Mouse (Mus musculus) liver, embryonic 11.5 days (tissue): ENCODE measurements around the gene Kank3. TPM values are rescaled to one million over a fixed set of nuclear protein-coding genes. Genes with fewer than 3 reads are reported as not detected.

Experiments used
- ATAC-seq: fragments of 200-750 bp; cut with Nextera tagmentation; replicated peaks from 2 replicates; pipeline ENCODE4 v1.8.0; 2017; ENCODE audit warnings: moderate number of reproducible peaks, mild to moderate bottlenecking, moderate TSS enrichment, moderate library complexity; ENCODE audit not compliant: low FRiP score
- DNase-seq: peaks from one replicate; pipeline ENCODE4 v3.0.0-alpha.2; 2017; ENCODE audit warnings: low spot score
- H3K27ac ChIP-seq: fragments of 300-500 bp; sonication (generic); 2 replicates; pipeline ENCODE4 v1.5.1; 2014; ENCODE audit warnings: mild to moderate bottlenecking, low read depth, low read length, control low read depth
- H3K27me3 ChIP-seq: fragments of 300-500 bp; sonication (generic); replicated peaks from 2 replicates; pipeline ENCODE4 v1.6.1; 2014; ENCODE audit warnings: low read length, mixed read lengths; ENCODE audit not compliant: control insufficient read depth, insufficient read depth
- H3K36me3 ChIP-seq: fragments of 300-500 bp; sonication (generic); 2 replicates; pipeline ENCODE4 v1.6.1; 2014; ENCODE audit warnings: mild to moderate bottlenecking, low read length, moderate library complexity, mixed read lengths; ENCODE audit not compliant: control insufficient read depth, insufficient read depth
- H3K4me1 ChIP-seq: fragments of 300-500 bp; sonication (generic); replicated peaks from 2 replicates; pipeline ENCODE4 v1.6.1; 2014; ENCODE audit warnings: low read length, mixed read lengths; ENCODE audit not compliant: control insufficient read depth, insufficient read depth
- H3K4me2 ChIP-seq: fragments of 300-500 bp; sonication (generic); 2 replicates; pipeline ENCODE4 v1.6.1; 2014; ENCODE audit warnings: mild to moderate bottlenecking, control low read depth, moderate library complexity
- H3K4me3 ChIP-seq: fragments of 300-500 bp; sonication (generic); 2 replicates; pipeline ENCODE4 v1.5.1; 2014; ENCODE audit warnings: low read depth, low read length, control low read depth
- H3K9ac ChIP-seq: fragments of 300-500 bp; sonication (generic); 2 replicates; pipeline ENCODE4 v1.6.1; 2014; ENCODE audit warnings: low read depth, low read length, control low read depth
- H3K9me3 ChIP-seq: fragments of 300-500 bp; sonication (generic); 2 replicates; pipeline ENCODE4 v1.6.1; 2016; ENCODE audit warnings: low read length, inconsistent platforms, mixed read lengths; ENCODE audit not compliant: control insufficient read depth
- WGBS: fragments of 180-500 bp; shearing (Covaris S2); extraction: QIAGEN DNeasy Blood & Tissue Kit; methylation state at CpG from one replicate; pipeline ENCODE4 v1.1.7; 2014; 5-methylcytosine and 5-hydroxymethylcytosine counted together
- polyA plus RNA-seq: library from polyadenylated mRNA; unstranded; fragments of >200 nt; fragmentation: Nextera tagmentation; extraction: Ambion mirVana; gene quantifications from 2 replicates; pipeline ENCODE4 v1.2.1, GENCODE M21; 2014

Gene Kank3
- polyA plus RNA-seq, 1 experiment from 2014 or later: 23.4 TPM

DNA sequence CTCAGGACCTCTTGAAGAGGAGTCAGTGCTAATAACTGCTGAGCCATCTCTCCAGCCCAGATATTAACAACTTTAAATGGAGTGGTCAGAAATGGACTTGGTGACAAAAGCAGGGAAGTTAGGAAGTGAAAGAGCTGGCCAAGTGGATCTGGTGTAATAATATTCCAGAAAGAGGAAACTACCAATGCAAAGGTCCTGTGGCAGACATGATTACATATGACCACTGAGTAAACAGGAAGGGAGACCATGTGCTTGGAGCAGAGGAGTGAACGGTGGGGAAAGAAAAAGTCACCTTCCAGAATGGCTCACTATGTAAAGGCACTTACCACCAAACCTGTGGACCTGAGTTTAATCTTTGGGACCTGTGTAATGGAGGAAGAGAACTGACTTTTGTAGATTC lies 11.0 kb upstream of the Kank3 start:
- no peak overlapping the region for H3K4me3 ChIP-seq
- no peak overlapping the region for H3K27ac ChIP-seq
- H3K9ac ChIP-seq: no peak overlapping the region
- H3K36me3 ChIP-seq: no peaks in the 10 kb centered on the region
- no peak overlapping the region for H3K4me2 ChIP-seq
- no peak for DNase-seq
- no peak for ATAC-seq
- WGBS: 35% methylated on average over 1 of the region's 1 CpGs
- no peaks in the 10 kb centered on the region for H3K27me3 ChIP-seq
- H3K9me3 ChIP-seq: no peaks in the 10 kb centered on the region
- no peaks in the 10 kb centered on the region for H3K4me1 ChIP-seq

DNA sequence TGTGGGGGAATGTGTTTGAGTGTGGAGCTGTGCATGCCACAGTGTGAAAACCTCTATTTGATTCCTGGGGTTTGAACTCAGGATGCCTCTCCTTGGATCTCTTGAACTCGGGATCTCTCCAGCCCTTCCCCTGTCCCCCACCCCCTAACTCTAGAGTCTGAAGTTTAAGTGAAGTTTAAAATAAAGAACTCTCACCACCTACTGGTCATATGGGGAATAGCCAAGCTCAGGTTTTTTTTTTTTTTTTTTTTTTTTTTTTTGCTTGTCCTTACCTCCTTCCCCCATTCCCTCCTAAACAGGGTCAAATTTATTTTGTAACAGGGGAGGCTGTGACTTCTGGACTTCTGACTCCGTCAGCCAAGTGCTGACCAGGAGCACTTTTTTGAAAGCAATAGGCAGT lies 8.1 kb upstream of the Kank3 start:
- WGBS: 2% methylated on average over 2 of the region's 2 CpGs

DNA sequence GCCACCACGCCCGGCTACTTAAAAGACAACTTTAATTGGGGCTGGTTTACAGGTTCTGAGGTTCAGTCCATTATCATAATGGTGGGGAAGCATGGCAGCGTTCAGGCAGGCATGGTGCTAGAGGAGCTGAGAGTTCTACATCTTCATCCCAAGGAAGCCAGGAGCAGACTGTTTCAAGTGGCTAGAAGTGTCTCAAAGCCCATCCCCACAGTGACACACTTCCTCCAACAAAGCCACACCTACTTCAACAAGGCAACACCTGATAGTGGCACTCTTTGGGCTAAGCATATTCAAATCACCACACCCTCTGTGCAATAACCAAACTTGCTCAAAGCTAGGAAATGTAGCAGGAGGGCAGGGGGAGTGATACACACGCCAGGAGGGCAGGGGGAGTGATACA lies 6.1 kb upstream of the Kank3 start:
- Histone ChIP-seq H3K4me3 (no peak overlapping the region), H3K36me3 (no peaks in the 10 kb centered on the region), H3K9ac (0 out of 2 replicates have a peak overlapping the region, but pooled peaks have one; percentile 3), H3K9me3 (no peaks in the 10 kb centered on the region), H3K4me1 (peaks cover 3% of the 10 kb centered on the region; the same call in 1 of the 2 replicates), H3K4me2 (no peak overlapping the region), H3K27ac (no peak overlapping the region), H3K27me3 (no peaks in the 10 kb centered on the region)
- peak; percentile 52; the same call in 1 of the 2 replicates for ATAC-seq
- WGBS: 56% methylated on average over 4 of the region's 4 CpGs
- DNase-seq: no peak

More for the DNA sequence above, 8.1 kb upstream of the Kank3 start:
- Histone ChIP-seq H3K4me1 (no peaks in the 10 kb centered on the region), H3K4me2 (no peak overlapping the region), H3K9ac (no peak overlapping the region), H3K9me3 (no peaks in the 10 kb centered on the region), H3K4me3 (no peak overlapping the region), H3K36me3 (no peaks in the 10 kb centered on the region), H3K27me3 (no peaks in the 10 kb centered on the region), H3K27ac (no peak overlapping the region)
- ATAC-seq (no peak), DNase-seq (no peak)

DNA sequence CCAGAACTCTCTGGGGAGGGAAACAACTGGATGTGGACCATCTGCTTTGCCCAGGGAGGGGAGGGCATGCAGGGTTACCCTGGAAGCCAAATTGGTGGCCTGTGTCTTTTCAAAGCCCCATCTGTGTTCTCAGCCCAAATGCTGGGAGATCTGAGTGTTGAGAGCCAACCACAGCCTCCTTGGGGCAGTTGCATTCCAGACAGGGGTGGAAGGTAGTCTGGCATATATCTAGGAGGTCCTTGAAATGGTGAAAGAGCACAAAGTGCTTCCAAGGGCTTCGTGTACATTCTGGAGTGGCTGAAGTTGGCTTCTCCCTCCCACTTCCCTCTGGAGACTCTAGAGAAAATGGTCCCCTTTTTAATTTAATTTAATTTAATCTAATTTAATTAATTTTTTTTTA lies 5.6 kb upstream of the Kank3 start:
- no peak for DNase-seq
- 44% methylated on average over 1 of the region's 1 CpGs for WGBS
- no peak overlapping the region for H3K4me3 ChIP-seq

DNA sequence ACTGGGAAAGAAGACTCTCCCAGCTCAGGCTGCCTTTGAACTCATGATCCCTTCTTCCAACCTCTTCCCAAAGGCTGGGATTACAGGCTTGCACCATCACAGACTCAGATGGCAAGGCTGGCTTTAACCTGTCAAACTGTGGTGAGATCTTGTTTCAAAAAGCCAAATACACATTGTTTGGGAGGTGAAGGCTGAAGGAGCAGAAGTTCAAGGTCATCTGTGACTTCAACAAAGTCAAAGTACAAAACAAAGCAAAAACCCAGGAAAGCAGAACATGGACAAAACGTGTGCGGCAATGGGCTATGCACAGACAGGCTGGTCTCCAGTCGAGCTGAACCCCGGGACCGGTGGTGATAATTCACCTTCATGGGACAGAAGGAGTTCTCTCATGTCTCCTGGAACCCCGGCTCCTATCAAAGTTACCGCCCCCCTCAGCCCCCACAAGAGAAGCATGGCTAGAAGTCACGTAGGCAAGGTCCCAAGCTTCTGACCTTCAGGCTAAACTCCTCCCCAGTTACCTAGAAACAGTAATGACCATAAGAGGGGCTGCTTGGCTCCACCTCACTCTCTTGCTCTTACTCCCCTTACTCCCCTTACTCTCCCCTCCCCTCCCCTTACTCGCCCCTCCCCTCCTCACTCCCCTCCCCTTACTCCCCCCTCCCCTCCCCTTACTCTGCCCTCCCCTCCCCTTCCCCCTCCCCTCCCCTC lies 3.0 kb upstream of the Kank3 start:
- Histone ChIP-seq H3K4me2 (no peak overlapping the region), H3K9me3 (no peaks in the 10 kb centered on the region), H3K36me3 (no peaks in the 10 kb centered on the region), H3K4me3 (no peak overlapping the region), H3K27ac (no peak overlapping the region), H3K27me3 (no peaks in the 10 kb centered on the region), H3K9ac (no peak overlapping the region), H3K4me1 (peaks cover 10% of the 10 kb centered on the region; the same call in 1 of the 2 replicates)
- ATAC-seq (no peak), DNase-seq (no peak)
- WGBS: 39% methylated on average over 9 of the region's 9 CpGs

More for the DNA sequence above, 5.6 kb upstream of the Kank3 start:
- Histone ChIP-seq H3K4me1 (peaks cover 3% of the 10 kb centered on the region; the same call in 1 of the 2 replicates), H3K9ac (0 out of 2 replicates have a peak overlapping the region, but pooled peaks have one; percentile 3), H3K9me3 (no peaks in the 10 kb centered on the region), H3K36me3 (no peaks in the 10 kb centered on the region), H3K27ac (no peak overlapping the region), H3K27me3 (no peaks in the 10 kb centered on the region), H3K4me2 (no peak overlapping the region)
- ATAC-seq: no peak

DNA sequence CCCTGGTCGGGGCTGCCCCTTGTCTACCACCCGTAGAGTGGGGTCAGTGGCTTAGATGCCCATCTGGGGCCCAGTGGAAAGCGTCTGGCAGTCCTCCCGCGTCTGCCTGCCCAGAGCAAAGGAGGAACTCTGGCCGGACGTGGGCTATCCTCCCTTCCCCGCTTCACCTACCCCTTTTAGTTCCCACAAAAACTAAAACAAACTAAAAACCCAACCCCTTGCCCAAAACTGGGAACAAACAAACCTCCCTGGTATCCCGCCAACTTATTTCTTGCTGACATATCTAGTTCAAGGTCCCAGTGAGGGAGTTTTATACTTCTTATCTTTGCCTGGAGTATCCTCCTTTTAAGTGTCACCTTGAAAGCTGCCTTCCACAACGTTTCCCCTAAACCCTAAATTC lies 2.1 kb upstream of the Kank3 start:
- H3K36me3 ChIP-seq: no peaks in the 10 kb centered on the region
- peak overlapping the region; percentile 27 for H3K4me2 ChIP-seq
- ATAC-seq: no peak
- no peaks in the 10 kb centered on the region for H3K27me3 ChIP-seq
- no peak for DNase-seq
- no peaks in the 10 kb centered on the region for H3K9me3 ChIP-seq
- 28% methylated on average over 10 of the region's 10 CpGs for WGBS
- H3K4me1 ChIP-seq: peaks cover 10% of the 10 kb centered on the region; the same call in 1 of the 2 replicates
- no peak overlapping the region for H3K9ac ChIP-seq
- H3K27ac ChIP-seq: no peak overlapping the region
- H3K4me3 ChIP-seq: no peak overlapping the region

DNA sequence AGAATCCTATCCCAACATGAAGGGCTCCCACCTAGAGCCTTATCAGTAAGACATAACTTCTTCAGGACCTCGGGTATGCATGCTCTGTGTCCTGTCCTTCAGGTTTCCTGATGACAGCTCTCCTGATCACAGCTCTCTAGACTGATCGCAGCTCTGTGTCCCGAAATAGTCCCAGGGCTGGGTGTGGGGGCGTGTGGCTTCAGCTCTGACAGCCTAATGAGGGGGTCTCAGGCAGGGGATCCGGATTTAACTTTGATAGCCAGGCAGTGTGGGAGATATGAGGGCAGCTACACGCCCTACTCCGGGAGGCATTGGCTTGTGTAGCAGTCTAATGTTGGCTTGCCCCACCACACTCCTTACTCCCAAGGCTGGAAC lies 810 bp downstream of the Kank3 start:
- H3K4me2 ChIP-seq: peak overlapping the region; percentile 99
- peak overlapping the region; percentile 69 for H3K4me3 ChIP-seq
- WGBS: 8% methylated on average over 7 of the region's 7 CpGs
- no peak for DNase-seq
- no peaks in the 10 kb centered on the region for H3K36me3 ChIP-seq
- no peak overlapping the region for H3K27ac ChIP-seq
- H3K9ac ChIP-seq: peak overlapping the region; percentile 38; the same call in 1 of the 2 replicates
- ATAC-seq: peak; percentile 2; the same call in 1 of the 2 replicates
- no peaks in the 10 kb centered on the region for H3K9me3 ChIP-seq
- peaks cover 10% of the 10 kb centered on the region; the same call in 1 of the 2 replicates for H3K4me1 ChIP-seq
- H3K27me3 ChIP-seq: no peaks in the 10 kb centered on the region

DNA sequence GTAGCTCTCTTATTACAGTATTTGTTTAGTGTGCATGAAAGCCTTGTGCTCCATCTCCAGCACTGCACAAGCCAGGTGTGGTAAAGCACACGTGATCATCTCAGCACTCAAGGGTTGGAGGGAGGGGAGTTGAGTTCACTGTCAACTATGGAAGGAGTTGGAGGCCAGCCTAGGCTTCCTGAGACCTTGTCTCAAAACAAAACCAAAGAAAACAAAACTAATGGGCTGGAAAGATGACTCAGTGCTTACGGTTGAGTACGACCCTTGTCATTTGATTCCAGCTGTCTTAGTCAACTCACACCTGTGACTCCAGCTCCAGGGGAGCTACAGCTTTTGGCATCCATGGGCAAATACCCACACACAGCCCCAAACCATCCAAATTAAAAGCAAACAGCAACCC lies 2.2 kb downstream of the Kank3 start:
- Histone ChIP-seq H3K36me3 (no peaks in the 10 kb centered on the region), H3K9ac (no peak overlapping the region), H3K4me3 (no peak overlapping the region), H3K27ac (no peak overlapping the region), H3K4me2 (no peak overlapping the region), H3K27me3 (no peaks in the 10 kb centered on the region), H3K4me1 (peaks cover 14% of the 10 kb centered on the region; the same call in 1 of the 2 replicates), H3K9me3 (no peaks in the 10 kb centered on the region)
- 47% methylated on average over 3 of the region's 3 CpGs for WGBS
- ATAC-seq (no peak), DNase-seq (no peak)

DNA sequence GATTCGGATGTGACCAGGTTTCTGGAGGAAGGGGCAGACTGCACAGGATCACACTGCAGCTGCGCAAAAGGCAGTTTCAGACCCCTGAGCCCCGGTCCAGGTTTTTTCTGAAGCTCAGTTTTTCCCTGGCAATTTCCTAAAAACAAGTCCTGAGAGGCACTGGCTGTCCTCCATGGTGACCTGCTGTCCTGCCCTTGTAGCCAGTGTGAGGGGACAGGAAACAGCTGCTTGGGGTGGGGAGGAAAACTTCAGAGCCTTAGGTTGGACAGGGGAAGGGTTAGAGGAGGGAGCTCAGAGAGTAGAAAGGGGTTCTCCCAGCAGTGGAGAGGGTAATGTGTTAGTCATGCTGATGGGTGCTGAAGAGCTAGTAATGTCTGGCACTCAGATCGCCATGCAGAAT lies 2.7 kb downstream of the Kank3 start:
- H3K4me1 ChIP-seq: peaks cover 17% of the 10 kb centered on the region
- no peaks in the 10 kb centered on the region for H3K27me3 ChIP-seq
- no peaks in the 10 kb centered on the region for H3K9me3 ChIP-seq
- no peak overlapping the region for H3K4me3 ChIP-seq
- no peak for DNase-seq
- no peak for ATAC-seq
- H3K9ac ChIP-seq: no peak overlapping the region
- no peak overlapping the region for H3K4me2 ChIP-seq
- no peaks in the 10 kb centered on the region for H3K36me3 ChIP-seq
- H3K27ac ChIP-seq: no peak overlapping the region
- 60% methylated on average over 4 of the region's 4 CpGs for WGBS
